Mouse (Mus musculus) monocyte, adult 5-6 weeks (primary cell): ENCODE measurements at regions not wholly inside any gene's neighbourhood (a gene's known extent, or its start where the extent isn't known, plus 50 kb on each side); places are given as distances from the start of the nearest gene placed in this dataset.

Experiments
- ATAC-seq: fragments of 153-309, 156-312 bp; replicated peaks from 2 replicates; pipeline ENCODE4 v1.8.0; 2017; ENCODE audit warnings: mild to moderate bottlenecking; ENCODE audit not compliant: low TSS enrichment, insufficient number of reproducible peaks, severe bottlenecking, poor library complexity, low FRiP score

DNA sequence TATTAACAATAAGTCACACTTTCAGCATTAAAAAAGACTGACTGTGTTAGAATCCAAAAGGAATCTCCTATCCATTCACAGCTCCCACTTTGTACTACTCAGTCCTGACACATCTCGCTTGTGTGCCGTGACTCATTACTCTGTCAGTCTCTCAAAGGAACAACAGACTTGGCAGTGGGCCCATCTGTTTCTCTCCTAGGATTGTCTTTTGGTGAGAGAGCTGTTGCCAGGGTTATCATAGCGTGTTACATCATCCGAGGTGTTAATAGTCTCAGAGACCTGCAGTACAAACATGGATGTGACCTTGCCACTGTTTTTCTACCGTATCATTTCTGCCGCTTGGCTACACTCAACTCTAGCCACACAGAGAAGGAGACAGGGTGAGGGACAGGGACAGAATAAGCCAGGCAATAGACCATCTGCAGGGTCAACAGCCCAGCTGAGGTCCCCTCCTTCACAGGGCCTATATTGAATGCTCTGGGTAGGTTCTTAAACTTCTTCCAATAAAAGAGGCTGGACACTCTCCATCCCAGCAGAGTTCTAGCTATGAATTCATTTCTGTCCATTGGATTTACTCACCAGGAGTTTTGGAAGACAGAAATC is 227.2 kb upstream of the Prdm1 start:
- ATAC-seq, result no peak

GRCm38 (mm10) chr10:44754930-44755329 is 226.6 kb upstream of the Prdm1 start:
- ATAC-seq, result no peak

- ATAC-seq, result no peak
Observed at GRCm38 (mm10) chr10:44752719-44753390, 224.6 kb upstream of the Prdm1 start.

DNA sequence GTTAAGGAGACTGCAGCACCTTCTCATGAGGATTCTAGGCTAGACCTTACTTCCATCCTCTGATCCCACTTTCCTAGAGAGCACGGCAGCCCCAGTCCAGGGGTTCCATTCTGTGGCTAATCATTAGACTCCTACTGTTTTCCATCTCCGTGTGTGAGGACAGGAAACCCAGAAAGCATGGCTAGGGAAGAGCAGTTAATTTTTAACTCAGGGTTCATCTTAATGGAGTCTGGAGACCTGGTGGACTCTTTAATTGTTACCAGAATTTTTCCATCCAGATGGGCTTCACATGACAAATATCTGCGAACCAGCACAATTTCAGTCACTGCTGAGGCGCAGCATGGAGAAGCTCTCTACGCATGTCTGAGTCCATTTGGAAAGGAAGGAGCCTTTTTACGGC is 222.8 kb upstream of the Prdm1 start:
- no peak for ATAC-seq

- ATAC-seq, result no peak
Observed at GRCm38 (mm10) chr10:44749206-44749605, 220.9 kb upstream of the Prdm1 start.

- no peak for ATAC-seq
Observed at GRCm38 (mm10) chr10:44747419-44747818, 219.1 kb upstream of the Prdm1 start.

- ATAC-seq, result no peak
Observed at GRCm38 (mm10) chr10:44744221-44744620, 215.9 kb upstream of the Prdm1 start.

DNA sequence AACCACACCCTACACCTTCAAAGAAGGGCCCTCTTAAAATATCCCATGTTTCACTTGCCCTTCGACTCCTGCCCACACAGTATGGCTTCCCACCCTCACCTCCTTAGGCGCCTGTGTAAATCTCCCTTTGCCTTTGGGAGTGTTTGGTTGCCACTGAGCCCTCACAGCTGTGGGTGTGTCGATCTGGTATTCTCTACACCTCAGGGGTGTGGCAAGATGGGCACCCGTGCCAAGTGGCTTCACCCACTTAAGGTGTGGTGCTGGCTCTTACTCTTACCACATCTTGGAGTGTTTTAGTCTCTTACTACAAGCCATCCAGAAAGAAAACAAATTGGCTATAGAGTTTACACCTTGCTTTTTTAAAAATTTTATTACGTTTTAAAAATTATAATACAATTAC is 205.3 kb upstream of the Prdm1 start:
- ATAC-seq, result no peak

DNA sequence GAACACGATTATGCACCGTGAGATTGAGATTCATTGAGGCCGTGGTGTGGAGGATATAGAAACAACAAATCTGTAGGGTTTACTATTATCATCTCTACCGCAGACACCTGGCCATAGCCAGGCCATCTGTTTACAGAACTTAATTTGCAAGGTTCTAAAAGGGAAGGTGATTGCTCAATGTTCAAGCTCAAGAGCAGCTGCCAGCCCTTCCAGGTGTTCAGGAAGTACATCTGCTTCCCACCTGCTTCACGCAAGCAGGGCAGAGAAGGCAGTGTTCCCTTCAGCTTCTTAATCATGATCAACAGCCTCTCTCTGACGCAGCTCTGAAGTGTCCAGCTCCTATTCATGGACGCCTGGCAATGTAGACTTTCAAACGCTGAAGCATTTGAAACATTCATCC is 202.4 kb upstream of the Prdm1 start:
- no peak for ATAC-seq

GRCm38 (mm10) chr10:44728963-44729362 is 200.7 kb upstream of the Prdm1 start:
- no peak for ATAC-seq

GRCm38 (mm10) chr10:44724575-44724974 is 196.3 kb upstream of the Prdm1 start:
- ATAC-seq, result no peak

DNA sequence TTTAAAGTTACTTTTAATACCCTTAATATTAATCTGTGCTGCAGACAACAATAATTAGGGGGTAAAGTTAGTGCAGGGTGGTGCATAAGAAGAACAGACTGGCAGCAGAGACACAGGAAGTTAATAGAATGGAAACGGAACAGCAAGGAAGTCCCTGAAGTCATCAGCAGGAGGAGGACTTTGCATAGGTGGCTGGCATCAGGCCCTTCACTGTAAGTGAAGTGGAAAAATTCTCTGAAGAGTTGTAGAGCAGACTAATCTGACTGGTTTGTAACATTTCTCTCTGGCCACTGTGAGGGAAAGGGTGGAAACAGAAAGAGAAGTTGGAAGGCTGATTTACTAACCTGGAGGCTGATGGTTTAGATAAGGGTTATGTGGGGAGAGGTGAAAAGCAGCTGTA is 195.5 kb upstream of the Prdm1 start:
- no peak for ATAC-seq

GRCm38 (mm10) chr10:44723321-44723720 is 195.0 kb upstream of the Prdm1 start:
- no peak for ATAC-seq

DNA sequence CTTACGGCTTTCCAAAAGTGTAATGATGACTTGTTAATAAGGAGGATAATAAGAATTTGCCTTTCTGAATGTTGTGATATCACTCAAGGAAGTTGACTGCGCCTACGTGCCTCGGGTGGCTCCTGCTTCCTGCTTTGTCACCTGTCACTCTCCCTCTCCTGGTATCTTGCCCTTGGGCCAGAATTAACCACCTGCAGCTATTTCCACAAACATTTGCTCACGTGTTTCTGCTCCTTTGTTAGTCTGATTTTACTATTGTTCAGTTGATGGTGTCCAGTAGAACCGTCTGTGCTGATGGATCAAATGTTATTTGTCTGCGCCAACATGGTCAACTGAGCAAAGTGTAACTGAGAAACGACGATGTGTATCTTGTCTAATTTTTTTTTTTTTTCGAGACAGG is 193.4 kb upstream of the Prdm1 start:
- no peak for ATAC-seq

DNA sequence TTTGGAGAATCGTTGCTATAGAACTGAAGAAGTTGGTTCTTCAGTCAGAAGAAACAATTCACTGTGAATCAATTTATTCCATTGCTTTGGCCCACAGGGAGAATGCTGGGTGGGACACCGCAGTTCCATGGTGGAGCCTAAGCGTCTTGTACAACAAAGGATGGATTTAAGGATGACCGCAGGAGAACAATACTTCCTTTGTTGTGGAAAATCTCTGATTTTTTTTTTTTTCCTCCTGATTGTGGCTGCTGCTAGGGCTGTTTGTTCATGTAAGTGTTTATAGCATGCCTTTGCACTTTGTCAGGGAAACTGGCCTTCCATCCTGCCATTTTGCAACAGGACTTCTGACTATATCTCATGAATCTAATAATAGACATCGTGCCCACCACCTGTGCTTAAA is 188.3 kb upstream of the Prdm1 start:
- ATAC-seq, result no peak

DNA sequence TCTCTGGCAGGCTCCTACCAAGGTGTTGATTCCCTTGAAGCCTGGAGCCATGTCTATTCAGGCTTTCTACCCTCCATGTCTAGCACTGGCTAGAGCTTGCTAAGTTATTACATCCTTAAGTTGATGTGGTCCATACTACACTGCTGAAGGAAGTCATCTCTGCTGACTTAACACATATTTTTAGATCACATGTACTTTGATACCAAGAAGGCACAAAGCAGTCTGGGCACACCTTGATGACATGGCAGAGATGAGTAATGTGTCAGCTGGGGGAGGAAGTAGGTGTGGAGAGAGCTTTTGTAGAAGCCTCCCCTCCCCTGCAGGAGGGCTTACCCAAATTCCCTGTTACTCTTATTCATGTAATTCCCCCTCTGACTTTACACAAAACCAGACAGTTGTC is 187.6 kb upstream of the Prdm1 start:
- no peak for ATAC-seq

DNA sequence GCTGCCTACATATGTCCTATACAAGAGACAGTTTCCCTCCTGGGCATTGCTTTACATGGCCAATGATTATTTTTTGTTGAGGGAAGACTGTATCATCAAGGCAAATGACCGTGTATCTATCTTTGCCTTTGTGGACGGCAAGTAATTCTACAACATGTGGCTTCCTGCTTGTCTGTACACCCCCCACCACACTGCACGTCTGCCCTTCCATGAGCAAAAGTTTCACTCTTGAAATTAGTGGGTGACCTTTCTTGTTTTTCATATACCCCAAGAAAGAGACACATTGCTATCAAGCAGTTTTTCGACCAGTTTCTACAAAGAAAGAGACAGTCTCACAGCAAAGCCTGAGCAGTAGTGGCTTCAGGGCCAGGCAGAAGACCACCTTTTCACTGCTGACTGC is 180.5 kb upstream of the Prdm1 start:
- no peak for ATAC-seq

GRCm38 (mm10) chr10:44704143-44704542 is 175.8 kb upstream of the Prdm1 start:
- no peak for ATAC-seq

DNA sequence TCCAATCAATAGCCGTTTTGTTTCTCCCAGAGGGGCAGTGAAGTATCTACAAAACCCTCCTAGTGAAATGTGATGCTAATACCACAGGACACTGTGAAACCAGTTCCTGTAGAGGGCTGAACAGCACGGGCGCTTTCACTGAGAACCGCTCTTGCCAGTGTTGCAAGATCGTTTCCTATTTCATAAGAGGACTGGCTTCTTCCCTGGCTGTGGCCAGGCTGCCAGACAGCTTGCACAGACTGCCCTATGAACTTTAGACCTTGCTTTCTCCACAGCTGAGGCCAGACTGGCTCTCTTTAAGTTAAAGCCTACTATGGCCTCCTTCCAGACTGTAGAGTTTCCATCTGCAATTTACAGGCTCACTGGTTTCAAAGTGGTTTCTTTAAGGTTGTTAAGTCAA is 173.8 kb upstream of the Prdm1 start:
- ATAC-seq, result peak; percentile 89

DNA sequence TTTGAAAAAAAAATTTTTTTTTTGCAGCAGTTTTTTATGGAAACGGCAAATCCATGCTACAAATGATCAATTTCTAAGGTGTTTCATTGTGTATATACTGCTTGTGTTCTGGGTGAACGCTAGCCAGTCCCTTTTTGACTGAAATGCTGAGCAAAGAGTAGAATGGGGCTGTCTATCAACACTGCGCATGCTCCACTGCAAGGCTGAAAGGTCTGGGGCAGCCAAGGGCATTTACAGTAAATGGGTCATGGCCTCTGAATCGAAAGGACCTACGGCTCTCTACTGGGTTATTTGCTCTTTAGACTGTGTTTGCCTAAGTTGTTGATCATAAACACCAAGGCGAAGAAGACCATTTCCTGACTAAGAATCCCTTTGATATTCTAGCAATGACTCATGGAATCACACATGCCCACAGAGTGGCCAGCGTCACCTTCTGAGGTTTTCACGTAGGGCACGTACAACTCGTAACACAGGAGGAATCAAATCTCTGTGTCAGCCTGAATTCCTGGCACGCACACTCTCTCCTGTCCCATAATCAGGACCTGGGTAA is 171.8 kb upstream of the Prdm1 start:
- ATAC-seq, result no peak

GRCm38 (mm10) chr10:44697966-44698365 is 169.7 kb upstream of the Prdm1 start:
- ATAC-seq, result no peak
